Mouse (Mus musculus) kidney, postnatal 0 days (tissue): ENCODE measurements around the gene Cabin1. TPM values are rescaled to one million over a fixed set of nuclear protein-coding genes. Genes with fewer than 3 reads are reported as not detected.

Experiments
- ATAC-seq: fragments of 200-750 bp; cut with Nextera tagmentation; replicated peaks from 2 replicates; pipeline ENCODE4 v1.8.0; 2017; ENCODE audit warnings: low read depth, moderate number of reproducible peaks, moderate TSS enrichment, moderate library complexity; ENCODE audit not compliant: low FRiP score
- DNase-seq: peaks from one replicate; pipeline ENCODE4 v3.0.0-alpha.2; 2016; ENCODE audit warnings: low spot score
- H3K27ac ChIP-seq: fragments of 300-500 bp; sonication (generic); 2 replicates; pipeline ENCODE4 v1.5.1; 2014; ENCODE audit warnings: mild to moderate bottlenecking
- H3K27me3 ChIP-seq: fragments of 300-500 bp; sonication (generic); 2 replicates; pipeline ENCODE4 v1.6.1; 2014; ENCODE audit warnings: low read length, mixed read lengths; ENCODE audit not compliant: insufficient read depth
- H3K36me3 ChIP-seq: fragments of 300-500 bp; sonication (generic); 2 replicates; pipeline ENCODE4 v1.6.1; 2014; ENCODE audit warnings: low read length, mixed read lengths; ENCODE audit not compliant: insufficient read depth
- H3K4me1 ChIP-seq: fragments of 300-500 bp; sonication (generic); replicated peaks from 2 replicates; pipeline ENCODE4 v1.6.1; 2014; ENCODE audit warnings: antibody characterized with exemption, low read length, mixed read lengths; ENCODE audit not compliant: insufficient read depth
- H3K4me2 ChIP-seq: fragments of 300-500 bp; sonication (generic); 2 replicates; pipeline ENCODE4 v1.6.1; 2014; ENCODE audit warnings: mild to moderate bottlenecking, low read length, moderate library complexity, mixed read lengths
- H3K4me3 ChIP-seq: fragments of 300-500 bp; sonication (generic); replicated peaks from 2 replicates; pipeline ENCODE4 v1.5.1; 2014; ENCODE audit warnings: low read depth, low read length
- H3K9ac ChIP-seq: fragments of 300-500 bp; sonication (generic); 2 replicates; pipeline ENCODE4 v1.6.1; 2014; ENCODE audit warnings: low read depth, low read length
- H3K9me3 ChIP-seq: fragments of 300-500 bp; sonication (generic); replicated peaks from 2 replicates; pipeline ENCODE4 v1.6.1; 2016; ENCODE audit warnings: low read length, inconsistent platforms, mixed read lengths
- CTCF ChIP-seq: IDR thresholded peaks from 2 replicates; pipeline ENCODE4 v1.5.1; 2016; ENCODE audit warnings: antibody characterized with exemption, low read depth, mild to moderate bottlenecking, moderate library complexity
- WGBS: fragments of 180-500 bp; shearing (Covaris S2); extraction: QIAGEN DNeasy Blood & Tissue Kit; methylation state at CpG from one replicate; pipeline ENCODE4 v1.1.7; 2014; 5-methylcytosine and 5-hydroxymethylcytosine counted together
- polyA plus RNA-seq: library from polyadenylated mRNA; unstranded; fragments of >200 nt; fragmentation: Nextera tagmentation; extraction: Ambion mirVana; gene quantifications from 2 replicates; pipeline ENCODE4 v1.2.1, GENCODE M21; 2015

The Cabin1 gene
- polyA plus RNA-seq, 1 experiment from 2014 or later: 24.0 TPM

GRCm38 (mm10) chr10:75713026-75713425 lies 51.1 kb downstream of the Cabin1 start:
- Histone ChIP-seq H3K9ac (no peak overlapping the region), H3K27ac (no peak overlapping the region), H3K4me3 (no peak overlapping the region), H3K4me2 (no peak overlapping the region), H3K36me3 (peaks cover 43% of the 10 kb centered on the region), H3K4me1 (no peaks in the 10 kb centered on the region), H3K27me3 (no peaks in the 10 kb centered on the region), H3K9me3 (no peaks in the 10 kb centered on the region)
- no peak for TF ChIP-seq CTCF
- WGBS: 90% methylated on average over 11 of the region's 11 CpGs
- no peak for DNase-seq
- ATAC-seq: no peak

- no peaks in the 10 kb centered on the region for H3K27me3 ChIP-seq
- ATAC-seq (no peak), DNase-seq (no peak)
- no peak overlapping the region for H3K4me2 ChIP-seq
- H3K36me3 ChIP-seq: peaks cover 37% of the 10 kb centered on the region
- no peak overlapping the region for H3K27ac ChIP-seq
- H3K4me3 ChIP-seq: no peak overlapping the region
- no peaks in the 10 kb centered on the region for H3K4me1 ChIP-seq
- H3K9me3 ChIP-seq: no peaks in the 10 kb centered on the region
- H3K9ac ChIP-seq: no peak overlapping the region
- WGBS: 86% methylated on average over 2 of the region's 2 CpGs
- TF ChIP-seq CTCF: no peak
These were observed 53.9 kb downstream of the Cabin1 start for GRCm38 (mm10) chr10:75710210-75710609.

GRCm38 (mm10) chr10:75709261-75709660 lies 54.9 kb downstream of the Cabin1 start:
- Histone ChIP-seq H3K4me2 (no peak overlapping the region), H3K9me3 (no peaks in the 10 kb centered on the region), H3K27me3 (no peaks in the 10 kb centered on the region), H3K9ac (no peak overlapping the region), H3K4me3 (no peak overlapping the region), H3K27ac (no peak overlapping the region), H3K4me1 (no peaks in the 10 kb centered on the region), H3K36me3 (peaks cover 37% of the 10 kb centered on the region)
- ATAC-seq: no peak
- no peak for TF ChIP-seq CTCF
- 92% methylated on average over 9 of the region's 9 CpGs for WGBS
- no peak for DNase-seq

- peak; percentile 45 for DNase-seq
- 43% methylated on average over 9 of the region's 9 CpGs for WGBS
These were observed 55.5 kb downstream of the Cabin1 start for GRCm38 (mm10) chr10:75708633-75708992.

GRCm38 (mm10) chr10:75707901-75708632 lies 56.1 kb downstream of the Cabin1 start:
- Histone ChIP-seq H3K27me3 (no peaks in the 10 kb centered on the region), H3K27ac (no peak overlapping the region), H3K36me3 (peaks cover 28% of the 10 kb centered on the region), H3K4me3 (no peak overlapping the region), H3K4me1 (no peaks in the 10 kb centered on the region), H3K9ac (no peak overlapping the region), H3K4me2 (no peak overlapping the region), H3K9me3 (no peaks in the 10 kb centered on the region)
- ATAC-seq (no peak), DNase-seq (no peak)
- WGBS: 93% methylated on average over 3 of the region's 3 CpGs
- no peak for TF ChIP-seq CTCF

More at GRCm38 (mm10) chr10:75708633-75708992, 55.5 kb downstream of the Cabin1 start:
- Histone ChIP-seq H3K9ac (no peak overlapping the region), H3K4me2 (no peak overlapping the region), H3K27ac (no peak overlapping the region), H3K36me3 (peaks cover 33% of the 10 kb centered on the region), H3K9me3 (no peaks in the 10 kb centered on the region), H3K27me3 (no peaks in the 10 kb centered on the region), H3K4me3 (no peak overlapping the region), H3K4me1 (no peaks in the 10 kb centered on the region)
- peak; percentile 60; the same call in 1 of the 2 replicates for ATAC-seq
- peak; percentile 70 for TF ChIP-seq CTCF

- Histone ChIP-seq H3K4me2 (no peak overlapping the region), H3K4me3 (no peak overlapping the region), H3K4me1 (no peaks in the 10 kb centered on the region), H3K36me3 (peaks cover 17% of the 10 kb centered on the region), H3K9ac (no peak overlapping the region), H3K27me3 (no peaks in the 10 kb centered on the region), H3K27ac (no peak overlapping the region), H3K9me3 (no peaks in the 10 kb centered on the region)
- no peak for ATAC-seq
- WGBS: 68% methylated on average over 8 of the region's 8 CpGs
- DNase-seq: peak; percentile 21
- TF ChIP-seq CTCF: no peak
These were observed 57.4 kb downstream of the Cabin1 start for GRCm38 (mm10) chr10:75706632-75707216.
